Mouse (Mus musculus) olfactory bulb, adult 2 months (tissue): ENCODE results near the gene Btbd18.

Experiments used
- CTCF ChIP-seq: fragments of 200-500 bp; IDR thresholded peaks from 2 replicates; pipeline ENCODE4 v1.5.1; 2012; ENCODE audit warnings: low read depth, mild to moderate bottlenecking, low read length, moderate library complexity; ENCODE audit not compliant: insufficient read depth
- POLR2A ChIP-seq: fragments of 200-500 bp; IDR thresholded peaks from 2 replicates; pipeline ENCODE4 v1.6.1; 2012; ENCODE audit warnings: mild to moderate bottlenecking, low read depth, low read length, moderate library complexity; ENCODE audit not compliant: insufficient read depth

DNA sequence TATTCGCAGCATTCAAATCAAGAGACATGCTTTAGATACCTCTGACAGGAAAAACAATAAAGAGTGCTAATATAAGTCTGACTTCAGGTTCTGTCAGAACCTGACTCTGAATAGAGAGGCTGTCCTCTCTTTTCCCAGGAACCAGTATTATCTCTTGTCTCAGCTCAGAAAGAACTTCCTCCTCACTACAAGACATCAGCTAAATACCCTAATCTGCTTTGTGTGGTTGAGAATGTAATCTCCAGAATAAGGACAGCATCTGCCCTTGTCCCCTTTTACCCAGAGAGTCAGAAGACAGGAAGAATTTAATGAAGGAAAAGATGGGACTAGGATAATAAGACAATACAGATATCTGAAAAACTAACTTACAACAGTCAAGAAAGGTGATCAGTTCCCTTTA lies 44.6 kb downstream of the Btbd18 start:
- TF ChIP-seq CTCF, result no peak
- TF ChIP-seq POLR2A, result no peak
